Mouse (Mus musculus) 3134 (cell line): ENCODE data around the gene Gm10644.

Experiments
- DNase-seq: peaks from one replicate; pipeline ENCODE4 v3.0.0-alpha.2; 2011; ENCODE audit warnings: low spot score; ENCODE audit not compliant: insufficient read length; ENCODE audit errors: extremely low read depth

The Gm10644 gene

DNA sequence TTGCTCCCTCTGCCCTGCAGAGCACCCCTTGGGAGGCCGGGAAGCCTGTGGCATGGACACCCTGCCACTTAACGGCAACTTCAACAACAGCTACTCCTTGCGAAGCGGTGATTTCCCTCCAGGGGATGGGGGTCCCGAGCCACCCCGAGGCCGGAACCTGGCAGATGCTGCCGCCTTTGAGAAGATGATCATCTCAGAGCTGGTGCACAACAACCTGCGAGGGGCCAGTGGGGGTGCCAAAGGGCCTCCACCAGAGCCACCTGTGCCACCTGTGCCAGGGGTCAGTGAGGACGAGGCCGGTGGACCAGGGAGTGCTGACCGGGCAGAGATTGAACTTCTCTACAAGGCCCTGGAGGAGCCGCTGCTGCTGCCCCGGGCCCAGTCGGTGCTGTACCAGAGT is 16.7 kb downstream of the Gm10644 start:
- DNase-seq, result no peak

DNA sequence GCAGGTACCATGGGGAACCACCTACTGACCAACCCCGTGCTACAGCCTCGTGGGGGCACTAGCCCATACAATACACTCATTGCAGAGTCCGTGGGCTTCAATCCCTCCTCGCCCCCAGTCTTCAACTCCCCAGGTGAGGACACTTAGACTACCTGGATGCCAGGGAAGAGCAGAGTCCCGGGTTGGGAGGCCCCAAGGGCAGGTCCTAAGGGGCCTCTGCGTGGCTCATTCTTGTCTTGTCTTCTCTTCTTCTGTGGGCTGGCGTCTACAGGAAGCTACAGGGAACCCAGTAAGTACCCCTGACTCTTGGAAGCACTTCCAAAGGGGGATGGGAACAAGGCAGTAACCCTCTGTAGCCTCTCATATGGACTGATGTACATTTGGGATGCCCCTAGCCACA is 17.4 kb downstream of the Gm10644 start:
- no peak for DNase-seq

DNA sequence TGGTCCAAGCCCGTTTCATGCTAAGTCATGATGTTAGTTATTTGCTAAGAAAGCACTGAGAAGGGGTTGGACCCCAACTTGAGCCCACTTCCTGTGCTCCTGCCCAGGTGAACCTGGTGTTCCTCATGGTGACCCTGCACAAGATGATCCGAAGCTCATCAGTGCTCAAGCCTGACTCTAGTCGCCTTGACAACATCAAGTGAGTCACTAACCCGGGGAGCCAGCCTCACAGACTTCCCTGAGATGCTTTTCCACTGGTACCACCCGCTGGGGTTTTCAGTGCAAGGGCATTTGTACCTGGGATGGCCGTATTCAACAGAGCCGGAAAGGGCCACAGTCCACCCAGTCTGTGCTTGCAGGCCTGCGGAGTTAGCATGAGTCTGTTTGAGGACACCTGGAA is 19.6 kb downstream of the Gm10644 start:
- DNase-seq, result no peak

DNA sequence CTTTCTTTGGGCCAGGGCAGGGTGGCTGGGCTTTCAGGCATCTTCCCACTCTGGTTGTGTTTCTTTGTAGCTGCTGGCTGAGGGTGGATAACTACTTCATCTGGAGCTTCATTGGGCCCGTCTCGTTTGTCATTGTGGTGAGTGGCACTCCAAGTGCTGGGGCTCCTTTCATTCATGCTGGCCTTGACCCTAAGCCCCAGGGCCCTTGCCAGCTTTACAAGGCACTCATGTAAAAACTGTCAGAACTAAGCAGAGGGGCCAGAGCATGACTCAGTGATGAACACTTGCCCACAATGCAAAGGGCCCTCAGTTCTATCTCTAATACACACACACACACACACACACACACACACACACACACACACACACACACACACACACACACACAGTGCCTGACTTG is 20.0 kb downstream of the Gm10644 start:
- DNase-seq, result no peak

DNA sequence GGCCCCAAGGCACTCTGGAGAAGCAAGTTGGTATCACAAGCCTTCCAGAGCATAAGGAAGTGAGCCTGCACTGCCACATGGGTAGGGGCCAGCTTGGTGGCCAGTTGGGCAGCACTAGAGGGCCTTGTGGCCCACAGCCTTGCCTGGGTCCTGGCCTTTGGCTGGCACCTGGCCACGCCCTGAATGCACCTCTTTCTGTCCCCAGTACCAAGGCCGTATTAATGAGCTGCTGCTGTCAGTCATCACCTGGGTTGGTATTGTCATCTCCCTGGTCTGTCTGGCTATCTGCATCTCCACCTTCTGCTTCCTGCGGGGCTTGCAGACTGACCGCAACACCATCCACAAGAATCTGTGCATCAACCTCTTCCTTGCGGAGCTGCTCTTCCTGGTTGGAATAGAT is 20.8 kb downstream of the Gm10644 start:
- no peak for DNase-seq

DNA sequence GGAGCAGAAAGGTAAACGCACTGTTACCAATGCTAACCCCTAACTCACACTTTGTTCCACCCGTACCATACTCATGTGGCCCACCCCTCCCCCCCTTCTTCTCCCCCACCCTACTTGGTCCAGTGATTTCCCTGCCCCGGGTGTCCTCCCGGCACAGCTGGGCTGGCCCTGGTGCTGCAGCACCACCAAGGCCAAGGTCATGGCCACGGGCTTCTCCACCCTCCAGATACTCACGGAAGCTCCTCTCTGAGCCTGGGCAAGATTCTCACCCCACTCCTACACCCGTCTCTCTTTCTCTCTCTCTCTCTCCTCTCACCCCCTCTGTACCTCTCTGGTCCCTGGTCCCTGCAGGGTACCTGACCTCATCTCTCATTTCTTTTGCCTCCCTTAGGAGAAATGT is 28.7 kb downstream of the Gm10644 start:
- no peak for DNase-seq

DNA sequence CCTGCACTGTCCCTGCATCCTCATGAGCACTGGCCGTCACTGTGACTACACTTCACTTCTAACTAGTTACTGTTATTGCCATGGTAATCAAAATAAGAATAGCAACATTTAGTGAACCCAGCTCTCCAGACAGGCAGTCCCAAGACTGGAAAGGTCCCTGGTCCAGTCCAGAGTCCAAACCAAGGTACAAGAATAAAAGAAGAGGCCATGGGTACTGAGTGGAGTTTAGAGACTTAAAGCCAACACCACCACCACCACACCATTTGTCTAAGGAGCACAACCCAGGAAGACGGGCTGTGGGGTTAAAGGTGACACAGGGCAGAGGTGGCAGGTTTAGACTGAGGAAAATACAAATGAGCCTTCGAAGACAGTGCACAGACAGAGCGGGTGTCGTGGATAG is 30.4 kb downstream of the Gm10644 start:
- no peak for DNase-seq

DNA sequence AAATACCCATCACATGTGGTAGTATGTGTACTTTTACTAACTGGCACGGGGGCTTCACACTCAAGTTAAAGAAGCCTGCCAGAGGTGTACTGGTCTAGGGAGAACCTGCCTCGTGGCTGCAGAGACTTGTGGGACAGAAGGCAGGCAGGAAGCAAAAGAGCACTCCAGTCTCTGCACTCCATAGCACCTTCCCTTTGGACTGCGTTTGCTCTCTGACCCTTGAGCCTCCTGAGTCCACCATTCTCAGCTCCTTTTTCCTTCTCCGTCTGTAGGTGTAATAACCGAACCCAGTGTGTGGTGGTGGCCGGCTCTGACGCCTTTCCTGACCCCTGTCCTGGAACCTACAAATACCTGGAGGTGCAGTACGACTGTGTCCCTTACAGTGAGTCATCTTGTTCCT is 32.3 kb downstream of the Gm10644 start:
- no peak for DNase-seq

DNA sequence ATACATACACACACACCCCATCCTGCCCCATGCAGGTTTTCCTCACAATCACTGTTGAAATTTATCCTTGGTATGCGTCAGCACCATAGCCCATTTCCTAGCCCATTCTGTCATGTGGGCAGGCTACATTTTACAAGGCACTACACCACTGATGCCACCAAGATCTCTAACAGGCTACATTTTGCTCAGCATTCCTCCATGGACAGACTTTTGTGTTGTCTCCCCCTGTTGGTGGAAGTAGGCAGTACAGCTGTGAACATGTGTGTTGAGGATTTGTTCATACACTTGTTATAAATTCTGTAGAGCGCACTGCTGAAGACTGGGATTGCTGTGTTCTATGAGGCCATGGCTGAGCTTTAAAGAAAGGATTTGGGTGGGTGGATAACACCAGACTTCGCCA is 33.4 kb downstream of the Gm10644 start:
- peak; percentile 46 for DNase-seq

DNA sequence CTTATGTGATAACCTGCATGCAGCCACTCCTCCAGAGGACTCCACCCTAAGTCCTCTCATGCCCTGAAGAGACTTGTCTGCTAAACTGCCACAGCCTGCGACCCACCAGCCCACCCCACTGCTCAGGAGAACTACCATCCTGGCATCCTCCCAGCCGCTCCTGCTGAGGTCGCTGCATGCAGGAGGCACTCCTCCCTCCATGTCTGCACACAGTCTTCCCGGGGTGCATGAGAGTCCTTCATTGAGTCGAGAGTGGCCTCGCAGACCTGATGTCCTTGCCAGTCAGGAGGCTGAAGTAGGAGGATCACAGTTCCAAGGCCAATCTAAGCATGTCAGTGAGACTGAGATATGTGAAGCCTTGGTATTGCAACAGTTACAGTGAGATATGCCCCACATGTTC is 37.4 kb downstream of the Gm10644 start:
- DNase-seq, result no peak

DNA sequence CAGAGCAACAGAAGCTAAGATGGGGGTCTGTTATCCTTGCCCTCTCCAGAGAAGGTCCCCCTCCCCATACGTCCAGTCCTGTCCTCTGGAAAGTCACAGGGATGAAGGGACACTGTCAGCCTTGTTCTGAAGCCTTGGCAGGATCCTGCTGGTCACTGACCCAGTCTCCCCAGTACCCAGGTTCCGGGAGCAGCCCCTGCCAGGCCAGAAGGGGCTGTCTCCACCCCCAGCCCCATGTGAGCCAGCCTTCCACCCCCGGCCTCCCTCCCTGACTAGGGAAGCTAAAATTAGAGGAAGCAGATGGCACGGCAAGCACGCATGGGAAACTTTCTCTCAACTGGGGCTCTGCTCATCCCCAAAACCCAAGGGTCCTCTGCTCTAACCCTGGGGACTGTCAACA is 39.0 kb downstream of the Gm10644 start:
- no peak for DNase-seq

DNA sequence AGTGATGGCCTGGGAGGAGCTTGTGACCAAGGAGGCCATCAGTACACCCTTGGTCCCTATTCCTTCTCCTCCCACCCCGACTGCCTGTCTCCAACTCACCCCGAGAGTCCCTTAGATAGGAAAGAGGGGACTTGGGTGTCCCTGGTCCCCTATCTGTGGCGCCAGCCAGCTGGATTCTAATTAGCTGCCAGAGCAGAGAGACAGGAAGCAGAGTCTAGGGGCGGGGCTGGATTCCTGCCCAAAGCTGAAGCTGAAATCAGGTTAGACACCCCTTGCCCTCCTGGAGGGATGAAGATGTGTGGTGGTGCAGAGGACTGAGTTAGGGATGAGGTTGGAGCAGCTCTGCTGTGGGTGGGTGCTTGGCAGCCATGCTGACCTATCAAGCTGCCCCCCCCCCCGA is 40.1 kb downstream of the Gm10644 start:
- DNase-seq, result no peak

DNA sequence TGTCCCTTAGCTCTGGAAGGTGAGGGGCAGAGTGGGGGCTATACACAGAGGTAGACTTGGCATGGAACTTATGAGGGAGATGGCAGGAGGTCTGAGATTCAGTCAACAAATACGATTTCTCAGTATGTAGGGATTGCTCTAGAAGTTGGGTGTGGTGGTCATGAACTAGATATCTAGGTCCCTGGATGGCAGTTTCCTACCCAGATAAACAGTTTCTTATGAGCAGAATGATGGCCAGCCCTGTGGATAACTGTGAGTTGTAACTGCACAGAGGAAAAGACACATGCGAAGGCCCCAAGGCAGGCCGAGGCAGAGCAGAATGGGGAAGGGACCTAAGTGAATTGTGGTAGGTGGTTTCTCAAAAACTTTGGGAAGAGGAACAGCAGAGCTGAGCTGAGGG is 40.8 kb downstream of the Gm10644 start:
- DNase-seq, result no peak

DNA sequence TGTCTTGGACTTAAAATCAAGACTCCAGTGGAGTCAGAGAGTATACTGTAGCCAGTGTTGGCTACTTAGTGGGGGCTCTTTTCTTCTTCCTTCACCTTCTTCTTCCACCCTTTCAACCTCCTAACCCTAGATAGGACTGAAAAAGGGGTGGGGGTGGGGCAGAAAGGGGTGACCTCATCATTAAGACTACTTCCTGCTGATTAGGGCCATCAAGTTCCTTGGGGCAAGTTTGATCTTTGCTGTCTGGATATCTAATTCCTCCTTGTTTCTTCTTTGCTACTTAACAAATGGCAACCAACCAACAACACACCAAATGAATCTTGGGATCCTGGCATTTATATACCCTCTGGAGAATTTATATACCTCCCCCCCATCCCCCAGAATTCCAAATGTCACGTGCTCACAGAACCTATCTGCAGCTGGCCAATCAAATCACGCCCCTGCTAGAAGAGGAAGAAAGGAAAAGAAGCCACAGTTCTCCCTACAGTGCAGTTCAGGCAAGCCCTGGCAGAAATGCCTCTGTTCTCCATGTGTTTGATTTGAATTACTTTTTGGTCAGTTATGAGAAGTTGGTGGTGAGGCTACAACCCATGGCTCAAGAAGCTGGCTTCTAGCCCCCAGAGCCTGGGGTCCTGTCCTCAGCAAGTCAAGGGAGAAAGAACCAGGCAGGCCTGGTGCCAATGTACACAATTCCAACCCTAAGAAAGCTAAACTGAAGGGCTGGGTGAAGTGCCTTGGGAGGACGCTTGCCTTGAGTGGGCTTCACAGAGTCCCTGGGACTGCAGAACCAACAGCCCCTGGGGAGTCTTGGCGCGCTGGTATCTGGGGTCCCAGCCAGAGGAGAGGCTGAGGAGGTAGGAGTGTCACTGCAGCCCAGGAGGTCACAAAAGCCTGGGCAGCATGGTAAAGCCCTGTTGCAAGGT is 42.9 kb downstream of the Gm10644 start:
- DNase-seq, result no peak

DNA sequence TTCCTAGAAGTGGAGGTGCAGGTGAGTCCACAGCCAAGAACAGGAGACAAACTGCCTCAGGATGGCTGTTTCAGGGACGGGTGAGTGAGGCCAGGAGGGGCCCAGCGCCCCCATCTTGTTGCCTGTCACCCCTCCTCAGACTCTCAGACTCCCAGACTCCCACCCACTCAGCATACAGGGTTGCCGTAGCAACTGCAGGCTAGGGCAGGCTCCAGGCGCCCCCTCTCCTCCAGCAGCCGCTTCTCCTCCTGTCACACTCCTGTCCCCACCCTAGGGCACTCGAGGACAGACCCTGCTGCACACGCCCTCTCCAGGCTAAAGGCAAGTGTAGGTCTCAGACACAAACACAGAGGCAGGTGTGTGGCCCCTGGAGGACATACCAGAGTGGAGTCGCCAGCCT is 45.7 kb downstream of the Gm10644 start:
- DNase-seq, result no peak

DNA sequence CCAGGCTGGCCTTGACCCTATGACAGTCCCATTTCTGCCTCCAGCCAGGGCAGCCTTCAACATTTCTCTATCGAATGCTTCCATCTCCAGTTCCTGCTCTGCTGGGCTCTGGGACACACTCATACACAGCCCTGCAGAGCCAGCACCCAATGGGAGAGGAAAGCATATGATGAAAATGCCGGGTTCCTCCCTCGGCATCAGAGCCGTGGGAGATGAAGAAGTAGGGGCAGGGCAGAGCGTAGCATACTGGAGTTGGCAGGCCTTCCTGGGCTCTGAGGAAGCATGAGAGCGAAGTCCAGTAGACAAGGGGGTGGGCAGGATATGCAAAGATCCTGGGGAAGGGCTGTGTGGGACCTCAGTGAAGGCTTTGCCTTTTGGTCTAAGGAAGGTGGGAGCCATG is 46.4 kb downstream of the Gm10644 start:
- DNase-seq, result no peak

DNA sequence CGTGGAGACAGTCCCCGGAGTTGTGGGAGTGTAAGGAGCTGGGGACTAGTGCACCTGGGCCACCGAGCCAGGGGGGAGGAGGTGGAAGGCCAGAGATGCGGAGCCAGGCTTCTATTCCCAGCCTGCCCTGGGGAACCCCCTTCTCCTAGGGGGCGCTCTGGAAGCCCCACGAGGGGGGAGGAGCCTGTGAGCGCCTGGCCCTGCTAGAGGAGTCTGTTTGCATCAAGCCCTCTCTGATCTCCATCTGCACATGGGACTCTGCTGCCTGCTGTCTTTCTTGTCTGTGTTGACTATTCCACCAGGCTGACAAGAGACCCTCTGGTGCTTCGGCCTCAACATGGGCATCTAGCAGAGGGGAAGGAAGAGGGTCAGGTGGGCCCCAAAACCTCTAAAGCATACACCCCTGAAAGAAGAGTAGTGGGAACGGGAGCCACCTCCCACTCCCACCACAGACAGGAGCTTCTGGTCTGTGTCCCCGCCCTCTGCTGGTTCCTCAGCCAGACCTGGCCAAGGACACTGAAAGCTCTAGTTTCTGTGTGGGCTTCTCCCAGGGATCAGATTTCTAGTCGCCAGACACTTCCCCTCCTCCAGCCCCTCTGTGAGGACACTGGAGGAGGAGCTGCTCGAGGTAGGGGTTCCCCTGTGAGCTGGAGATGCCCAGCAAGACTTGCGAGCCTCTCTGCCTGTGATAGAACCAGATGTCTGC is 51.9 kb downstream of the Gm10644 start:
- no peak for DNase-seq

DNA sequence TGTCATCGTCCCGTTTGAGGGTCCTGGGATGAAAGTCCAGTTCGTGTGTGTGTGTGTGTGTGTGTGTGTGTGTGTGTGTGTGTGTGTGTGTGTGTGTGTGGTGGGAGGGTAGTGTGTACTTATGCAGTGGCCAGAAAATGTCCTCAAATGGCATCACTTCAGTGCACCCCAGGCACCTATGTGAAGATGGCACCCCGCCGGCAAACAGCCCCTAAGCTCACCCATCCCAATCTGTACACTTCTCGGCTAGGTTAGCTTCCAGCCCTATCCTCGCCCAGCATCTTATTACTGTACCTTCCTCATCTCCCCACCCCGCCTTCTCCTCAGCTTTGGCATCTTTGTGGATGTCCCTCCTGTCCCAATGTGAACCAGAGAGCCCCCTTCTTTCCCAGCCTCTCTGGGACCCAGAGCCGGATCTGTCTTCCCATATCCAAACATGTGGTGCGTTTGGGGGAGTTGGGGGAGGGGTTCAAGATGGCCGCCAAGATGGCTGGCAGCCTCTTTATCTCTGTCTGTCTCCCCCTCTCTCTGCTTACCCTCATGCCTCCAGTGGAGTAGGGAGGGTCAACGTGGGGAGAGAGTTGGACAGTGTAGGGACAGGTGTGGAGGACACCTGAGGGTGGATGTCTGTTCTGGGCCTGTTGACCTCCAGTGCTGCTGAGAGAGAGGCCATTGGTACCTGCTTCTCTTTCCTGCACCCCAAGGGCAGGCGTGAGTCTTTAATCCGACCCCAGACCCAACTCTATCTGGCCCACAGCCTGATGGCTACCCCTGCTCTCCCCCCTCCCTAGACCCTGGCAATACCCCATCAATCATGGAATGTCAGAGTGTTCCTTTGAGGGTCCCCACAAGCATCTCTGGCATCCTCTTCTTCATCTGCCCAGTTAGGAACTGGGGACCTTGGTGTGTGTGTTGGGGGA is 53.2 kb downstream of the Gm10644 start:
- no peak for DNase-seq

DNA sequence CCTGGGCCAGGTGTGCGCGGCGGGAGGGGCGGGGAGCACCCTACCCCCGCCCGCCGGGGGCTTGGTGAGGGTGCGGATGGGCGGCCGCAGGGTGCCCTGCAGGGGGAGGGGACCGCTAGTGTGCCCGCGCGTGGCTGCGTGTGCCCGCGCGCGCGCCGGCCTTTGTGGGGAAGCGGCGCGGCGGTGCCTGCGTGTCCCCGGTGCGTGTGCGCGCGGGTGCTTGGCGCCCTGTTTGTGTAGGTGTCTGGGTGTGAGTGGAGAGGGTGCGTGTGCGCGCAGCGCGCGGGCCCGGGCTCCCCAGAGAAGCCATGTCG is 54.1 kb downstream of the Gm10644 start:
- DNase-seq, result peak; percentile 47

DNA sequence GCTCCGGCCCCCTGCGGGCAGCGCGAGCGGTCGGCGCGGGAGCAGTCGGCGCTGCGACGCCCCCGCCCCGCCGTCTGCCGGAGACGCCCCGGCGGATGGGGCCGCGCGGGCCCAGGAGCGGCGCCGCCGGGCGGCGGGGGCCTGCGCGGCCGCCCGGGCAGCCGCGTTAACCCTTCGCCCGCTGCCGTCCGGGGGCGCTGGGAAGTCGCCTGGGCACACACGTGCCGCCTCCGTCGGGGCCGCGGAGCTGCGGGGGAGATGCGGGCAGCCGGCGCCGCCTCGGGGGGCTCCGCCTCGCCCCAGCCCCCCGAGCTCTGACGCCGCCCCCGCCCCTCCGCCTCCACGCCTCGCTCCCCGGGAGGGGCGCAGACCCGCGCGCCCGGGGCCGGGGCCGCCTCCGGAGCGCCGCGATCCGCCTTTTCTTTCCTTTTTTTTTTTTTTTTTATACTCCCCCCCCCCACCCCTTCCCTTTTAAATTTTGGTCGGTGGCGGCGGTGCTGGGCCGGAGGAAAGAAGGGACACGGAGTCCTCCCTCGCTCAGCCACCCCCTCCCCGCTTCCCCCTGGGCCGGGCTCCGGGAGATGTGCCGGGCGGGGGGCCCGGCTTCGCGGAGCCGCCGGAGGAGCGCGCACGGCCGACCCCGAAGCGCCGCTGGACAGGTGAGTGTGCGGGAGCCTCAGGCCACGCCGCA is 54.6 kb downstream of the Gm10644 start:
- no peak for DNase-seq
